Mouse (Mus musculus) inflammation-experienced regulatory T-cells, adult 6 months (primary cell): Measurements from ENCODE around the gene Olfr391-ps. TPM values are rescaled to one million over a fixed set of nuclear protein-coding genes. Genes with fewer than 3 reads are reported as not detected.

Experiments used
- ATAC-seq: one replicate; pipeline ENCODE4 v1.8.0; 2017
- polyA plus RNA-seq, 3 experiments: library from polyadenylated mRNA; unstranded; fragments of 100-300 nt; shearing (Covaris generic); gene quantifications; one replicate each; pipeline ENCODE4 v1.2.1; 2017

The Olfr391-ps gene
- not detected for polyA plus RNA-seq

DNA sequence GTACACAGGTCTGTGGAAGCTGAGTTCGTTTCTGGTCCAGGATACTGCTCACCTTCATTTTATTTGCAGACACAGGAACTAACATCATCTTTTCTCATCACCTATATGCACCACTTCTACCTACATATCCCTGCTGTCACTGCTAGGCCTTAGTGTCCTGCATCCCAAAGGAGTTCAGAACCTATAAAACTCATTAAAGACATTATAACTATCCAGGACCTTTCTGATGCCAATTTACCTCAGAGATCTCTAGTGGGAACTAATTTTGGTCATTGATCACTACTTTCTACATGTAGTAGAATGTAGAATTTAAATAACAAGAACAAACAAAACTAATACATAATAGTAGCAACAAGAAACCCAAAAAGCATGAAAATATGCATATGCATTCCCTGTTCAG lies at the start of gene Olfr391-ps:
Gene Olfr391-ps (minus strand): TSS at position 101 of the 400 bp plus-strand sequence.
- ATAC-seq, result no peak

DNA sequence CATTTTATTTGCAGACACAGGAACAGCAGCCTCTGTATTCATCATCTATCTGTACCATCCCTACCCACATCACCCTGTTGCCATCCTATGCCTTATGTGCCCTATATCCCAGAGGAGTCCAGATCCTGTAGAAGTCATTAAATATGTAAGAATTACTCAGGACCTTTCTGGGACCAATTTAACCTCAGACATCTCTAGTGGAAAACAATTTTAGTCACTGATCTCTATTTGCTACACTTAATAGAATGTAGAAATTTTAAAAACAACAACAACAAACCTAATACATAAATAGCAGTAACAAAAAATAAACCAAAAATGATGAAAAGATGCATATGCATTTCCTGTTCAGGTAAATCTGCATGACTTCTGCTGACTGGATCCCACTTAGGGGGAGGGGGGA lies 48.5 kb upstream of the Olfr391-ps start, which contains the start of gene Olfr393:
Gene Olfr393 (minus strand): TSS at position 101 of the 400 bp plus-strand sequence.
- no peak for ATAC-seq

DNA sequence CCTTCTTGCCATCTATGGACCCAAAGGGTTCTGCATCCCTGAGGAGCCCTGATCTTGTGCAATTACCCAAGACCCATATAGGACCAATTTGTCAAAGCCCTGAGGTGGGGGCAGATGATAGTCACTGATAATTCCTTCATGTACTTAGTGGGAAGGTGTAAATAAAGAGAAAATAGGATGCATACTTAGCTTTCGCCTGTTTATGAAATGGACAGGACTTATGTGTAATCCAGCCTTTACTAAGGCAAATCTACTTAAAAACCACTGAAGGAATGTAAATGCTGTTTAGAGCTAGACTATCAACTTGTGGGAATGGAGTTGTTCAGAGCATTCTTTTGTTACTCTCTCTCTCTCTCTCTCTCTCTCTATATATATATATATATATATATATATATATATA lies 14.1 kb upstream of the Olfr391-ps start, which contains the start of gene Olfr392:
Gene Olfr392 (minus strand): TSS at position 101 of the 400 bp plus-strand sequence.
- ATAC-seq, result no peak

DNA sequence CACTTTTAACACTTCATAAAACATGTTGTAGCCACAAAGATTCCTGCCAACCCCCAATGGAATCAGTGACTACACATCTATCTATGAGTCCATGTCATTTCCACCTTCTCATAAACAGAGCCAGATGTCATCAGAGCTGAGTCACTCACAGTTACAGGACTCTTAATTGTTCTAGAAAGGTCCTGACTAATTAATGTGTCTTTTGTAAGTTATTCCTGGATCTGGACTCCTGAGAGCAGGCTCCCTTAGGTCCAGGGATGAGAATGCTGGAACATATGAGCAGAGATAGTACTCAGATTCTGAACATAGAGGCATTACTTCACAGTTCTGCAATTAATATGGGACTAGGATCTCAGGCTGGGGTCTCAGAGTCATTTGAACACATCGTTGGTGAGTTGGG lies 20.2 kb downstream of the Olfr391-ps start, which contains the start of gene Olfr390:
Gene Olfr390 (plus strand): TSS at position 301 of the 400 bp plus-strand sequence.
- no peak for ATAC-seq

GRCm38 (mm10) chr11:73780613-73781012 lies 22.2 kb downstream of the Olfr391-ps start, which contains the start of gene Olfr389:
Gene Olfr389 (minus strand): TSS chr11:73780713.
- ATAC-seq, result no peak

- ATAC-seq, result no peak
Observed at GRCm38 (mm10) chr11:73759115-73759514, 43.7 kb downstream of the Olfr391-ps start.

Other genes with a start within 250 kb of the Olfr391-ps start
- not detected for gene Olfr385, start 210.0 kb downstream of the Olfr391-ps start, polyA plus RNA-seq
- not detected for gene Olfr384, start 204.5 kb downstream of the Olfr391-ps start, polyA plus RNA-seq
- gene Zfp735, start 114.3 kb downstream of the Olfr391-ps start, polyA plus RNA-seq, result not detected
- gene Olfr389, start 22.3 kb downstream of the Olfr391-ps start, polyA plus RNA-seq, result not detected
- not detected for gene Olfr390, start 20.1 kb downstream of the Olfr391-ps start, polyA plus RNA-seq
- under 1 TPM in 1 of 3 experiments, not detected in 2; 0.17 TPM for gene Olfr392, start 14.0 kb upstream of the Olfr391-ps start, polyA plus RNA-seq
- not detected for gene Olfr393, start 48.4 kb upstream of the Olfr391-ps start, polyA plus RNA-seq
- gene Olfr394, start 87.7 kb upstream of the Olfr391-ps start, polyA plus RNA-seq, result not detected
- not detected for gene Olfr395, start 106.2 kb upstream of the Olfr391-ps start, polyA plus RNA-seq
- not detected for gene Olfr23, start 133.6 kb upstream of the Olfr391-ps start, polyA plus RNA-seq
- gene Olfr397, start 157.8 kb upstream of the Olfr391-ps start, polyA plus RNA-seq, result not detected
- not detected for gene Olfr398, start 187.4 kb upstream of the Olfr391-ps start, polyA plus RNA-seq